Mouse (Mus musculus) R1 (cell line): ENCODE results near the gene Map3k13.

ENCODE experiments used
- DNase-seq: peaks from one replicate; pipeline ENCODE4 v3.0.0-alpha.2; 2018; ENCODE audit warnings: low read depth, low spot score

Map3k13 gene

GRCm38 (mm10) chr16:21852374-21852773, 58.2 kb downstream of the Map3k13 start:
- no peak for DNase-seq

- DNase-seq = no peak
These were observed 59.3 kb downstream of the Map3k13 start for GRCm38 (mm10) chr16:21853446-21853941.

- DNase-seq = no peak
These were observed 60.6 kb downstream of the Map3k13 start for GRCm38 (mm10) chr16:21854589-21855284.

DNA sequence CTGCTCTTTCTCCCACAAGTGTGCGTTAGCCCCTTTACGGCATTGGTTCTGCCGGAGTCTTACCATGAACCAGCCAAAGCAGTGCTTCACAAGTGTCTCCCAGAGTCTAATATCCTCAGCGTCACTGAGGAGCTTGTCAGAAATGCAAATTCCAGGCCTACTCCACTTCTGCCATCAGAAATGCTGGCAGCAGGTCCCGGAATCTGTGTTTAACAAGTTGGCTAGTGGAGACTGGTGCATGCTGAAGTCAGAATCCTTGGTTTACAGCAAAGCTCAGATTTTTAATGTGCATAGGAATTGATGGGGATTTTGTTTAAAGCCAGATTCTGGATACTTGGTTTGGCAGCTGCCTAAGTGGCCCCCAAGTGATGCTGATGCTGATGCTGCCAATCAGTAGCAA, 62.0 kb downstream of the Map3k13 start:
- no peak for DNase-seq

DNA sequence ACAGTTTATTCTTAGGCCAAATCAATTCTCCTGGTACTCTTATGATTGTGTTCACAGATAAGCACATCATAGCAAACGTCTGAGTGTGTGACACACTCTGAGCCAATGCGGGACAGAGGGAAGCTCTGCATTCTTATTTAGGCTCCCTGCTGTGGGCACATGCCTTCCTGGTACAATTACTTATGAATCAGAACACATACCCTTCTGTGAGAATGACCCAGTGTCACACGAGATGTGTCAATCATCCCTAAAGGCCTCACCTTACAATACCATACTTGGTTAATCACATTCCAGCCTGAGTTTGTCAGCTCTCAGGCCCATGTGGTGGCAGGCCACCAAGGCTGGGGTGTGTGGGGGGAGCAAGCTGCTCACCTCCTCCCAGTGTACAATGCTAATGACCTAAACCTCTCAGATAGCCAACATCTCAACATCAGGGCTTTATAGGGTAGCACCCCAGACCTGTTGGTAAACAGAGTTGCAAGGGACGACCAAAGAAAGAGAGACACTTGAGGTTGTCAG, 63.0 kb downstream of the Map3k13 start:
- DNase-seq = no peak

DNA sequence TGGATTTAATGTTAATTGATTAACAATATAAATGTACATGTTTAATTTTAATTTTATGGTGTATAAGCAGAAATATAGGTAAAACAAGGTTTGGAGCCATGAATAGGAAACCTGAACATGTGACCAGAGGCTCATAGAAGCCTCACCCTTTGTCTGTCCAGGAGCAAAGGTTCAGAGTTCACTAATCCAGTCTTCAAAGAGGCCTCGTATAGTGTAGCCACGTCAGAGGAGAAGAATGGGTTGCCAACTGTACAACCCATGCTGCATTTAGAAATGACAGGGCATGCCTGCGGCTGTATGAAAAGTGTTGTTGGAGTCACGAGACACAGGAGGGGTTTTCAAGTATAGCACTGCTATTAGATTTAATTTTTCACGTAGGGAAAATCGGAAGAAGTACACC, 64.0 kb downstream of the Map3k13 start:
- no peak for DNase-seq

GRCm38 (mm10) chr16:21858882-21859281, 64.7 kb downstream of the Map3k13 start:
- no peak for DNase-seq

GRCm38 (mm10) chr16:21862448-21862847, 68.3 kb downstream of the Map3k13 start:
- DNase-seq = peak; percentile 46

DNA sequence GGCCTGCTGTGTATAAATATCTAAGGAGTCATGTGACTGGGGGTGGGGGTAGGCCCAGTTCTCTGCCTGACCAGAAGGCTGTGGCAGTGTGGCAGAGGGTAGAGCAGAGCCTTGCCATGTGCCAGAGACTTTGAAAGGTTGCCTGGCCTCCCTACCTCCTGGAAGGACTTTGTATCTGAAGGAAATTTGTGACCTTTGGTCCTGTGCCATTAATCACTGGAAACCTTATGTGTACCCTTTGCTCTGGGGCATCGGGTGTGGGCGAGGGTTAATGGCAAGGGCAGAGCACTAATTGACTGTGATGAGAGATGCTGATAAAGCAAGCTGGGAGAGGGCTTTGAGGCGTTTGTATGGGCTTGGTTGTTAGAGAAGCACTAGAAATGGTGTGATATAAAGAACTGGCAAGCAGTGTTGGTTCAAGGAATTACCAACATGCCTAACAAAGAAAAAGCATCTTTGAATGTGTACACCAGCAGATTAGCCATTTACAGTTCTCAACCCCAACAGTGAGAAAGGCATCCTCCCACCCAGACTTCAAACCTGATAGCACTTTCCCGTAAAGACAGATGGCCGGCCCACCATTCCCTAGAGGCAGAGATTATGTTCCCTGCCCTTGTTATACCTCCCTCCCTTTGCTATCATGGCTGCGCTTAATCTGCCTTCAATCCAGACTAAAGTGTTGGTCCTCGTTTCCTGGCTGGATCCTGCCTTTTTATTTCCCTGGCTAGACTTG, 71.3 kb downstream of the Map3k13 start:
- DNase-seq = no peak

DNA sequence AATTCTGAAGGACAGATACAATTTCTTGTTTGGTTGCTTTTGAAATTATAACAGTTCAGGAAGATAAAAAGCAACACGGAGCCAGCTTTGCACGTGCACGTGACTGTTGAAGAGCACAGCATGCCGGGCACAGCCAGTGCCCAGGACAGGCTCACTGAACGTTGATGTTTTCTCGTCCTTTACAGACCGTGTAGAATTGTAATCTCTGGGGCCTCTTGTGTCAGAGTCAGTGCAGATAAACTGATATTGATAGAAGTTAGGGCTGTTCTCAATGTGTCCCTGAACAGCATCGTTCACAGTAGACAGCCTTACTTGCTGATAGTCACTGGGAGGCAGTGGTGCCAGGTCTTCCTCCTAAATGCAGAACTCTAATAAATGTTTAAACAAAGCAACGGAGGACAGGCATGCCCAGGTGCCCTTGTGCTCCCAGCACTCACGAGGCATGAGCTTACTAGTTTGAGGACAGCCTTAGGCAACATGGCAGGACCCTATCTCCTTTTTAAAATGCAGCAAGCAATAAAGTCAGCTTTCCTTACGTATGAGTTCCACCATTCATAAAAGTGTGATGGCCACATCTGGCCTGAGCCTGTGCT, 71.9 kb downstream of the Map3k13 start:
- DNase-seq = no peak

GRCm38 (mm10) chr16:21867727-21868126, 73.6 kb downstream of the Map3k13 start:
- no peak for DNase-seq

GRCm38 (mm10) chr16:21868651-21869050, 74.5 kb downstream of the Map3k13 start:
- DNase-seq = no peak

DNA sequence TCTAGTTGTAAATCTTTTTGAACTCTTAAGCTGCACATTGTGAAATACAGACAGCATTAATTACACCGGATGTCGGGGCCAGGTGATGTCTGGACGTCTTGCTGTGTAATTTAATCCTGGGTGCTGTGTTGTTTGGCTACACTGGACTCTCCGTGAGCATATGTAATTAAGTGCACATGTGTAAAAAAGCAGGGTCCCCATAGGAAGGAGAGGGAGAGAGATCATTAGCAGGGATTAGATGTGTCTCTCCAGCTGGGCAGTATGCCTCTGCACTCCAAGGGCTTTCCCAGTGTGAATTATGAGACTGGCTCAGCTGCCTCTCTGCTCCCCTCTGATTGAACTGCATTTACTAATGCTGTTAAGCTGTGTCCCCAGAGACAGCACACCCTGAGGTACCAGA, 75.7 kb downstream of the Map3k13 start:
- DNase-seq = no peak

GRCm38 (mm10) chr16:21877735-21878134, 83.6 kb downstream of the Map3k13 start:
- DNase-seq = no peak

DNA sequence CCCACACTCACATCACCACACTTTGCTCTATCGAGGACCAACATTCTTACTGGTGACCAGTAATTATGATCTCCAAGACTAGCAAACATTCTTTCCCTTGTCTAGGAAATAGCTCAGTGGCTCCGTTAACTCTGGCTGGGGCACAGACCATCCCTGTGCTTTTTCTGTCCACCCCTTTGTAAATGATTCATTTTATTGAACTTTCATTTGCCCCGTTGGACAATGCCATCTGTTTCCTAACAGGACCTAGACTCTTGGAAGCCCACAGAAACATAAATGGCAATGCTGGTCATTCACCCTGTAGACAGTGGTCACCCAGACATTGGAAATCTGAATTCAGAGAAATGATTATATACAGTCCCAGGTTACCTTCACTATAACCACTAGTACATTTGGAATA, 84.7 kb downstream of the Map3k13 start:
- no peak for DNase-seq

GRCm38 (mm10) chr16:21881181-21881580, 87.0 kb downstream of the Map3k13 start:
- DNase-seq = no peak

DNA sequence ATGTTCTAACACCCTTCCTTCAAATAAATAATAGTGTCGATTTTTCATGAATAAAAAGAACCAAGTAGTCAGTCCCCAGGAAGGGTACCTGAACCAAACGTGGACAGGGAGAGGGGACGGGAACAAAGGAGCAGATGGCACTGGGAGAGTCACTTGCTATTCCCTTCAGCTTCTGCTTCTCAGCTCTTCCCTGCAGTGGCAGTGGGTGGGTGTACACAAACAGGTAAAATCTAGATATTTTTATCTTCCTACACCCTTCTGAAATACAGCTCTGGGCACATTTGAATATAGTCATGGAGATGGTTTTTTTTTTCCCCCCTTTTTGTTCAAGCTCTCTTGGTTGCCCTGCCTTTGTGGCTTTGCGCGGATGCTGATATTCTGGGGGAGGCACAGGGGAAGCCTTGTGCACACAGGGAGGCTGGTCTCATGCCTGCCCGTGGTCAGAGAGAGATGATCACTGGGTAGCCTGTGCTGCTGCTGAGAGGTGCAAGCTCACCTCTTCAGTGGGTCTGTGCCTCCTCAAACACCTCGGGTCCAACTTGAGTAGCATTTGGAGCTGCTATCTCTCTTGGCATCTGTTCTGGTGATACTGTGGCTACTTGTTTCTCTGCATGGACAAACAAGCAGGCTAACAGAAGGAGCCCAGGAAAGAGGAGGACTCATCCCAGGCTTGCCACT, 87.6 kb downstream of the Map3k13 start:
- no peak for DNase-seq

- no peak for DNase-seq
These were observed 93.5 kb downstream of the Map3k13 start for GRCm38 (mm10) chr16:21887601-21888000.

GRCm38 (mm10) chr16:21893890-21894289, 99.7 kb downstream of the Map3k13 start:
- DNase-seq = no peak

GRCm38 (mm10) chr16:21901286-21901685, 107.1 kb downstream of the Map3k13 start:
- DNase-seq = no peak

DNA sequence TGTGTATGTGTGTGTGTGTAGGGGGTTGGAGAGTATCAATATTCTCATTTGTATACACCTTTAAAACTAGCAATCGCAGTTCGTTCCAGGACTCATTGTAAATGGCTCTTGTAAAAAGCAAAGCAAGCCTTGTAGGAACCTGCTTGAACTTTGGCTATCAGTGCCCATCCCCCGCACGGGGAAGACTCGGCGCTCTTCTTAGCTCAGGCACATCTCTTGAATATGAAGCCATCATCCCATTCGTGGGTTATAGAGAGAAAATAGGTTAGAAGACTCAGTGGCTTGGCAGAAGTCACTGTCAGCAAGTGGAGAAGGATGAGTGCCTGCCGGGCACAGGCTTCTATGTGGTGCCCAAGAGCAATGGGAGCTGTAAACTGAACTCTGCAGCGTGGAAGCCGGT, 110.5 kb downstream of the Map3k13 start:
- peak; percentile 18 for DNase-seq

- no peak for DNase-seq
These were observed 111.8 kb downstream of the Map3k13 start for GRCm38 (mm10) chr16:21905996-21906395.
